Mouse (Mus musculus) liver, postnatal 0 days (tissue): ENCODE measurements around the gene Gp1bb. TPM values are rescaled to one million over a fixed set of nuclear protein-coding genes. Genes with fewer than 3 reads are reported as not detected.

Experiments
- ATAC-seq: fragments of 200-750 bp; cut with Nextera tagmentation; 2 replicates; pipeline ENCODE4 v1.8.0; 2017; ENCODE audit warnings: mild to moderate bottlenecking, moderate library complexity
- DNase-seq: peaks from one replicate; pipeline ENCODE4 v3.0.0-alpha.2; 2016
- H3K27ac ChIP-seq: fragments of 300-500 bp; sonication (generic); 2 replicates; pipeline ENCODE4 v1.5.1; 2014; ENCODE audit warnings: antibody characterized with exemption, moderate library complexity, mild to moderate bottlenecking, low read depth
- H3K27me3 ChIP-seq: fragments of 300-500 bp; sonication (generic); 2 replicates; pipeline ENCODE4 v1.6.1; 2014; ENCODE audit warnings: low read length, control low read depth, mixed read lengths; ENCODE audit not compliant: insufficient read depth
- H3K36me3 ChIP-seq: fragments of 300-500 bp; sonication (generic); replicated peaks from 2 replicates; pipeline ENCODE4 v1.6.1; 2014; ENCODE audit warnings: mild to moderate bottlenecking, control low read depth, low read length, moderate library complexity, mixed read lengths; ENCODE audit not compliant: insufficient read depth
- H3K4me1 ChIP-seq: fragments of 300-500 bp; sonication (generic); 2 replicates; pipeline ENCODE4 v1.6.1; 2014; ENCODE audit warnings: antibody characterized with exemption, mild to moderate bottlenecking, control low read depth; ENCODE audit not compliant: insufficient read depth
- H3K4me2 ChIP-seq: fragments of 300-500 bp; sonication (generic); 2 replicates; pipeline ENCODE4 v1.6.1; 2014; ENCODE audit warnings: low read depth, mild to moderate bottlenecking, low read length, moderate library complexity, mixed read lengths
- H3K4me3 ChIP-seq: fragments of 300-500 bp; sonication (generic); 2 replicates; pipeline ENCODE4 v1.5.1; 2014; ENCODE audit warnings: low read depth, low read length
- H3K9ac ChIP-seq: fragments of 300-500 bp; sonication (generic); replicated peaks from 2 replicates; pipeline ENCODE4 v1.6.1; 2014; ENCODE audit warnings: mild to moderate bottlenecking, moderate library complexity
- H3K9me3 ChIP-seq: fragments of 300-500 bp; sonication (generic); 2 replicates; pipeline ENCODE4 v1.6.1; 2016; ENCODE audit warnings: mild to moderate bottlenecking, control low read depth, low read length, mixed read lengths
- CTCF ChIP-seq: sonication (generic); IDR thresholded peaks from 2 replicates; pipeline ENCODE4 v1.5.1; 2016; ENCODE audit warnings: antibody characterized with exemption, low read depth
- EP300 ChIP-seq: IDR thresholded peaks from 2 replicates; pipeline ENCODE4 v1.6.1; 2016; ENCODE audit warnings: antibody characterized with exemption, low read depth, mild to moderate bottlenecking
- WGBS: fragments of 180-500 bp; shearing (Covaris S2); extraction: QIAGEN DNeasy Blood & Tissue Kit; methylation state at CpG from one replicate; pipeline ENCODE4 v1.1.7; 2014; ENCODE audit not compliant: insufficient replicate concordance; 5-methylcytosine and 5-hydroxymethylcytosine counted together
- polyA plus RNA-seq: library from polyadenylated mRNA; unstranded; fragments of >200 nt; fragmentation: Nextera tagmentation; extraction: Ambion mirVana; gene quantifications from 2 replicates; pipeline ENCODE4 v1.2.1, GENCODE M21; 2015

The Gp1bb gene
- polyA plus RNA-seq, 1 experiment from 2014 or later: 56.5 TPM

DNA sequence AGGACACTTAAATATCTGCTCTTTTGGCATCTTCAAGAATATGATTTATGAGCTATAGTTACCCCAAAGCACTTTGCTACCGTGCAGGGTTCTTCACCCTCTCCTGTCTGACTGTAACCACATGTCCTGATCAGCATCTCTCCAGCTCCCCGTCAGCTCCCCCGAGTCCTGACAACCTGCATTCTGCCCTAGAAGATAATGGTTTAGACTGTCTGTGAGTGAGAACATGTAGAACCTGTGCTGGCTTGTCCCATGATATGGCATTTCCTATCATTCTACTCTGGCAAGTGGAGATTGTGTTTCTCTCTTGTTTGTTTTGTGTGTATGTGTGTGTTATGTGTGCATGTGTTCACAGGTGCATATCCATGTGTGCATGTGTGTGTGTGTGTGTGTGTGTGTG is 24.2 kb downstream of the Gp1bb start:
- Histone ChIP-seq H3K36me3 (no peaks in the 10 kb centered on the region), H3K4me3 (no peak overlapping the region), H3K4me2 (no peak overlapping the region), H3K9me3 (no peaks in the 10 kb centered on the region), H3K9ac (no peak overlapping the region), H3K4me1 (0 out of 2 replicates have a peak, but pooled peaks cover 2% of the 10 kb centered on the region), H3K27me3 (peaks cover 5% of the 10 kb centered on the region; the same call in 1 of the 2 replicates), H3K27ac (no peak overlapping the region)
- ATAC-seq: no peak
- WGBS: 43% methylated on average over 3 of the region's 3 CpGs
- no peak for TF ChIP-seq EP300
- no peak for TF ChIP-seq CTCF
- no peak for DNase-seq

DNA sequence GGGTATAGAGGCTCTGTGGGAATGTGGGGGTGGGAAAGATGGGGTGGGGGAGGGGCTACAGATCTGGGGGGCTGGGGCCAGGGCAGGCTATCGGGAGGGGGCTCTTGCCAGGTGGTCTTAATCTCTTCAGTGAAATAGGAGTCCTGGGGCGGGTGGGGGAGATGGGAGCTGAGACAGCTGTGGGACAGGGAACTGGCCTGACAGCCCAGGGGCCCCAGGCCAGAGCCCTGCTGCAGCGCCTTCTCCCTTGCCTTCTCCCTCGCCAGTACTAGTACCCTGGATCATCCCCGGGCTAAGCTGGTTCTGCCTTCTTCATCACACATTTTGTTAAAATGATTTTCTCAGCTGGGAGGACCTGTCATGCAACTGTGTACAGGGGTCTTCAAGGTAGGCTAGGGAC is 25.9 kb downstream of the Gp1bb start:
- DNase-seq (no peak), ATAC-seq (no peak)
- peaks cover 19% of the 10 kb centered on the region for H3K27me3 ChIP-seq
- no peaks in the 10 kb centered on the region for H3K36me3 ChIP-seq
- H3K4me3 ChIP-seq: no peak overlapping the region
- WGBS: 60% methylated on average over 4 of the region's 5 CpGs
- H3K9me3 ChIP-seq: no peaks in the 10 kb centered on the region
- H3K27ac ChIP-seq: no peak overlapping the region
- H3K4me2 ChIP-seq: no peak overlapping the region
- TF ChIP-seq CTCF (no peak), EP300 (no peak)
- no peak overlapping the region for H3K9ac ChIP-seq
- peaks cover 7% of the 10 kb centered on the region for H3K4me1 ChIP-seq

DNA sequence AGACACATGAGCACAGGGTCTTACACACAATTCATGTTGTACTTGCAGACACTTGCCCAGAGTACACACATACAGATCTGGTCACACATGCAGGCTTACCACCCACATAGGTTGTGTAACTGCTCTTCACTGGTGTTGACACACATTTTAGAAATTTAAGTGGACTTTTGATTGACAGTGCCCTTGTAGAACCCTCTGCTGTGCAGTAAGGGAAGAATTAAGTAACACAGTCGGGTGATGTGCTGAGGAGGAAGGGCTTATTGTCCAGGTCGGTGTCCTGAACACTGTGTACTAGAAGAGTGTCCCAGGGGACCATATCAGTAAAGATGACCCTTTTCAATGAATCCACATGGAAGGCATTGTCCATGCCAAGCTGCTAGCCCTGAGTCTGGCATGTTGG is 28.3 kb downstream of the Gp1bb start:
- peak; percentile 92 for ATAC-seq
- Histone ChIP-seq H3K9ac (no peak overlapping the region), H3K4me2 (no peak overlapping the region), H3K36me3 (no peaks in the 10 kb centered on the region), H3K4me3 (no peak overlapping the region), H3K27ac (no peak overlapping the region), H3K9me3 (no peaks in the 10 kb centered on the region), H3K27me3 (peaks cover 42% of the 10 kb centered on the region), H3K4me1 (peaks cover 17% of the 10 kb centered on the region)
- DNase-seq: no peak
- TF ChIP-seq CTCF: no peak
- TF ChIP-seq EP300: peak; percentile 78; the same call in 1 of the 2 replicates
- 43% methylated on average over 2 of the region's 2 CpGs for WGBS

DNA sequence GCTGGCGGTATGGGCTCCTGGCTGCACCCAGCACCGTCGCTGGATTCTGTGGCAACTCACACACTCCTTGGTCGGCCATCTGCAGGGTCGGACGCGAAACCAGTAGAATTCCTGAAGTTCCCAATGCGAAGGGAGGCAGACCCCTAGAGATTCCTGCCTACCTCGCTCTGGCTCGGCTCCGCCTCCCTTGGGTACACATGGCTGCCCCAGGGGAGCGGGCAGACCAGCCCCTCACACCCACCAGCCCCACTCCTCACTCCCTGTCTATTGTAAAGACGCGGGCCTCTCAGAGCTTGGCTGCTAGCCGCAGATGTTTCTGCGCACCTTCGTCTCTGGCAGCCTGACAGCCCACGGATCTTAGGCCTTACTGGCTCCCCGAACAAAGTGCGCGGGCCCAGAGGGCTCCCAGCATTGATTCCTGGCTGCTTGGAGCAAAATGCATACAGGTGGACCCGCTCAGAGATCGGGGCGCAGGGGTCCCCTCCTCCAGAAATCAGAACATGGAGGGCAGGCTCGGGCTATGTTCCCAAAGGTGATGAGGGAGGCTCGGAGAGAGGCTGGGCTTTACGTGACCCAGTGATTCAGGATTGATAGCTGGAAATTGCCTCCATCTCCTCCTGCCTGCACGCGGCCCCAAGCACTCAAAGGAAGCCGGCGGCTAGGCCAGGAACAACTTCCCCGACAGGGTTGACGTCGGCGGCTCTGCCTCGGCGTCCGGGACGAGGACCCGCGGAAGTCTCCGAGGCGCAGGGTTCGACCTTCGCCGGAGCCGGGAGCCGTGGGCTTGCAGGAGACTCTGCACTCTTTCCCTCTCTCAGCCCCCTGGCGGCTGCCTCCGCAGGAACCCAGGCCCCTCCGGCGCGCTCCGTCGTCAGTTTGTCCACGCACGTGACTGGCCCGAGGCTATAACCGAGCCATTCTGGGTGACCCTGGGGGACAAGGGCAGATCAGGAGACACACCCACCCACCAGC is 30.9 kb downstream of the Gp1bb start:
- Histone ChIP-seq H3K9me3 (no peaks in the 10 kb centered on the region), H3K4me3 (peak overlapping the region; percentile 47; the same call in 1 of the 2 replicates), H3K9ac (no peak overlapping the region), H3K36me3 (no peaks in the 10 kb centered on the region), H3K27ac (no peak overlapping the region), H3K27me3 (peaks cover 66% of the 10 kb centered on the region), H3K4me1 (peaks cover 21% of the 10 kb centered on the region), H3K4me2 (peak overlapping the region; percentile 35)
- ATAC-seq (no peak), DNase-seq (peak; percentile 44)
- 5% methylated on average over 55 of the region's 59 CpGs for WGBS
- TF ChIP-seq CTCF: peak; percentile 34
- TF ChIP-seq EP300: no peak

DNA sequence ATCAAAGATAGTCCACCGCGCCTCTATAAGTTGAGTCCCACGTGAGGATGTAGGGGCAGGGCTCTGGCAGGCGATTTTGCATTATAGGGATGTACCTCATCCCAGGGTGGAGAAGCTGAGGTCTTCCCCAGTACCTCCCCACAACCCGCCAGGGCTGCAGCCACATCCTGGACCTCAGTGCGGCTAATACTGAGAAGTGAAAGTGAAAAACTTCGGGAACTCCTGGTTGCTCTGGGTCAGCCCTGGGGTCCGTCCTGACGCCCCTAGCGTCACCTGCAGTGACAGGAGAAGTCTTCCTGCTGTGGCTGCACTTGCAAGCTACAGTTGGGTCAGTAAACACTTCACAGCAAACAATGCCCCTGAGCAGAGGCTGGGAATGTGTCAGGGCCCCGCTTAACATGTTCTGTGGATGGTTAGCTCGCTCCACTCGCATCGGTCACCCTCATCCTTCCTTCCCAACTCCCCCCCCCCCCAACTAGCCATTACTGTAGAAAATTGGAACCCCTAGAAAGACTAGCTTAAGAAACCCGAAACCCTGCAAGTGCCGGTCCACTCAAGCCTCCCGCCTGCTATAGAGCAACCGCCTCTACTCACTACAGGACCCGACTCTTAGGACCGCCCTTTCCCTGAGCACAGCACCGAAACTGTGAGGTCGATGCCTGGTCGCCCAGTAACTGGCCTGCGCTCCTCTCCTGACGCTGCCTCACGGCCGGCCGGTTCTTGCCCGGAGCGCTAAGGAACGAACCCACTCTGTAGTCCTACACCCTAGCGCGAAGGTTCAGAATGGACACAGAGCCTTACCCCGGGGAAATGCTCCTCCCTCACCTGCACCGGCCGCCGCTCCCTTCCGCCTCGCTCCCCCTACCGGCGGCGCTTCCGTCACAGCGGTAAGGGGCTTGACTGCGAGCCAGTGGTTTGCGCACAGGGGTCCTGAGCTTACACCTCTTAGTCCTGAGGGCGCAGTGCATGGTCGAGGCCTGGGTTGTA is 32.1 kb downstream of the Gp1bb start, which contains the start of gene Tbx1:
Gene Tbx1, minus strand, starts transcription at position 868 of the 987 bp plus-strand sequence.
- H3K36me3 ChIP-seq: no peaks in the 10 kb centered on the region
- no peak within 1 kb of the TSS for H3K27ac ChIP-seq
- H3K4me3 ChIP-seq: peak within 1 kb of the TSS; percentile 47
- H3K4me2 ChIP-seq: peak within 1 kb of the TSS; percentile 76
- H3K9ac ChIP-seq: no peak within 1 kb of the TSS
- WGBS: 2% methylated on average over 48 of the region's 48 CpGs
- TF ChIP-seq CTCF (peak; percentile 62), EP300 (no peak)
- H3K9me3 ChIP-seq: no peaks in the 10 kb centered on the region
- no peak for ATAC-seq
- H3K27me3 ChIP-seq: peaks cover 78% of the 10 kb centered on the region
- peaks cover 22% of the 10 kb centered on the region for H3K4me1 ChIP-seq
- DNase-seq: peak; percentile 41
